Mouse (Mus musculus): ENCODE results near the gene Dach1. TPM values are rescaled to one million over a fixed set of nuclear protein-coding genes. Genes with fewer than 3 reads are reported as not detected.

Gene Dach1
- total and polyA plus RNA-seq, 3 experiments, result not detected

DNA sequence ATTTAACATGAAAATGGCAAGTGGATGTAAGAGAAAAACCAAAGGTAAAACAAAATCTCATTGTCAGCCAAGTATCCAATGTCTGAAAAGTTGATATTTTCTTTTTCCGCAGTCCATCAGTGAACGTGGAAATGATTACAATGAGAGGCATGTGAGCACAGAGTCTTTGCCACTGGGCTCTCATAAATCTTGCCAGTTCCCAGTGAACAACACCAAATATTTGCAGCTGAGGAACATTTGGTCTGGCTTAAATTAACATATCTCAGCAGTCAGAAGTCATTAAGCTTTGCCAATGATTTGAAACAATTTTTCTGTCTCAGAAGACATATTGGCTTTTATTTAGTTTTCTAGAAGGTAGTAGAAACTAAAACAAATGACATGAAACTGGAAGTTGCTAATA, 298.6 kb downstream of the Dach1 start:
- dilution Hi-C loops (cut with MboI; ENCODE audit: extremely low pct_ligation_motif_present, extremely low pct_unique_long_range_greater_than_20kb, low sequenced_read_pairs) (no loop called here), in situ Hi-C loops (cut with MboI; ENCODE audit: low pct_ligation_motif_present, low pct_unique_long_range_greater_than_20kb, low sequenced_read_pairs) (no loop called here)
- H3K27me3 ChIP-seq (replicated peaks), result no peaks in the 10 kb centered on the region
- H3K4me3 ChIP-seq (replicated peaks in 1 of 3; ENCODE audit: low read depth in 2 of 3, low read length in 2 of 3, poor library complexity in 1 of 3), result no peak overlapping the region
- TF ChIP-seq ZC3H11A (IDR thresholded peaks at IDR 0.05; ENCODE audit: low read depth, low read length) (no peak), NELFE (IDR thresholded peaks at IDR 0.05; ENCODE audit: low read depth, low read length) (no peak), ELF1 (IDR thresholded peaks at IDR 0.05; ENCODE audit: low read depth, low read length) (no peak), SMC3 (IDR thresholded peaks at IDR 0.05; ENCODE audit: low read depth, low read length) (no peak), CTCF (conservative IDR thresholded peaks at IDR 0.05 in 1 of 2, IDR thresholded peaks at IDR 0.05 in 1 of 2; ENCODE audit: low read depth in 2 of 2, low read length in 2 of 2) (no peak), ETS1 (conservative IDR thresholded peaks at IDR 0.05; ENCODE audit: low read depth, low read length) (no peak), TCF12 (IDR thresholded peaks at IDR 0.05; ENCODE audit: low read depth, low read length) (no peak), POLR2AphosphoS2 (IDR thresholded peaks at IDR 0.05; ENCODE audit: low read depth, low read length) (no peak), RCOR1 (conservative IDR thresholded peaks at IDR 0.05; ENCODE audit: low read depth, low read length) (no peak), IRF4 (IDR thresholded peaks at IDR 0.05; ENCODE audit: low read depth, low read length) (no peak)
- no peak overlapping the region for H3K4me2 ChIP-seq (ENCODE audit: insufficient read depth, low read depth, poor library complexity, severe bottlenecking)
- H3K36me3 ChIP-seq (replicated peaks in 1 of 2; ENCODE audit: control insufficient read depth in 1 of 2, insufficient read depth in 1 of 2, low read length in 1 of 2), result no peaks in the 10 kb centered on the region
- peaks cover 33% of the 10 kb centered on the region for H3K9me3 ChIP-seq (replicated peaks; ENCODE audit: low read length)
- H3K4me1 ChIP-seq (ENCODE audit: control insufficient read depth in 1 of 2, insufficient read depth in 2 of 2), result no peaks in the 10 kb centered on the region
- no peaks in the 10 kb centered on the region for H3K79me2 ChIP-seq (replicated peaks; ENCODE audit: control insufficient read depth, extremely low read depth, insufficient read depth, poor library complexity, severe bottlenecking)
- no peak overlapping the region for H3K27ac ChIP-seq (ENCODE audit: insufficient read depth, low read depth)
- no peak overlapping the region for H3K9ac ChIP-seq (ENCODE audit: insufficient read depth, low read depth)
- DNase-seq (ENCODE audit: extremely low read depth), result no peak

DNA sequence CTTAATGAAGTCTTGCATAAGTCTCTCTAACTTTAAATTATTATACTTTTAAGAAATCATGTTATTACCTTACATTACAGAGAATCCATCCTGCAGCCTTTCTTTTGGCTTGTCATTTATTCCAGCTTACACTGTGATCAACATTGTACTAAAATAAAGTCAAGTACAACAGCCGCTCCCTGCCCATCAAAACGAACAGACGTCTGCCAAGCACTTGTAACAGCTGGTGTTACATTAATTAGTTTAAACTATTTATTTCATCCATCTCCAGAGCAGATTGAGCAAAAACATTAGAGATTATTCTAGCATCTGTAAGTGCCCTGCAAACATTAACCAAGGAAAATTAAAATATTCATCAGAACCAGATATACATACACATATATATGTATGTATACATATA, 311.2 kb downstream of the Dach1 start:
- Histone ChIP-seq H3K27me3 (replicated peaks) (no peaks in the 10 kb centered on the region), H3K9ac (ENCODE audit: insufficient read depth, low read depth) (no peak overlapping the region), H3K4me1 (ENCODE audit: control insufficient read depth in 1 of 2, insufficient read depth in 2 of 2) (no peaks in the 10 kb centered on the region), H3K79me2 (replicated peaks; ENCODE audit: control insufficient read depth, extremely low read depth, insufficient read depth, poor library complexity, severe bottlenecking) (no peaks in the 10 kb centered on the region), H3K4me2 (ENCODE audit: insufficient read depth, low read depth, poor library complexity, severe bottlenecking) (no peak overlapping the region), H3K27ac (ENCODE audit: insufficient read depth, low read depth) (no peak overlapping the region), H3K4me3 (replicated peaks in 1 of 3; ENCODE audit: low read depth in 2 of 3, low read length in 2 of 3, poor library complexity in 1 of 3) (no peak overlapping the region), H3K36me3 (replicated peaks in 1 of 2; ENCODE audit: control insufficient read depth in 1 of 2, insufficient read depth in 1 of 2, low read length in 1 of 2) (no peaks in the 10 kb centered on the region), H3K9me3 (replicated peaks; ENCODE audit: low read length) (peaks cover 15% of the 10 kb centered on the region)
- TF ChIP-seq TBP (conservative IDR thresholded peaks at IDR 0.05; ENCODE audit: low read depth, low read length) (no peak), CHD1 (IDR thresholded peaks at IDR 0.05; ENCODE audit: low read depth, low read length) (no peak), POLR2AphosphoS2 (IDR thresholded peaks at IDR 0.05; ENCODE audit: low read depth, low read length) (no peak), PAX5 (IDR thresholded peaks at IDR 0.05; ENCODE audit: low read length) (no peak), JUN (IDR thresholded peaks at IDR 0.05; ENCODE audit: insufficient read depth, low read depth, low read length) (no peak), POLR2A (IDR thresholded peaks at IDR 0.05; ENCODE audit: low read depth, low read length) (no peak), USF2 (conservative IDR thresholded peaks at IDR 0.05; ENCODE audit: low read depth, low read length) (no peak), ZMIZ1 (IDR thresholded peaks at IDR 0.05; ENCODE audit: low read depth, low read length) (no peak), SIN3A (IDR thresholded peaks at IDR 0.05; ENCODE audit: low read length) (no peak), RCOR1 (conservative IDR thresholded peaks at IDR 0.05; ENCODE audit: low read depth, low read length) (no peak), USF1 (IDR thresholded peaks at IDR 0.05; ENCODE audit: low read depth, low read length) (no peak), NRF1 (IDR thresholded peaks at IDR 0.05; ENCODE audit: low read depth, low read length) (no peak), ZNF384 (IDR thresholded peaks at IDR 0.05; ENCODE audit: low read depth, low read length) (no peak), TCF12 (IDR thresholded peaks at IDR 0.05; ENCODE audit: low read depth, low read length) (no peak)
- DNase-seq (ENCODE audit: extremely low read depth), result no peak
- in situ Hi-C loops (cut with MboI; ENCODE audit: low pct_ligation_motif_present, low pct_unique_long_range_greater_than_20kb, low sequenced_read_pairs) (no loop called here), dilution Hi-C loops (cut with MboI; ENCODE audit: extremely low pct_ligation_motif_present, extremely low pct_unique_long_range_greater_than_20kb, low sequenced_read_pairs) (no loop called here)
